Mouse (Mus musculus) liver, adult 2 months (tissue): ENCODE results near the gene Krtap4-6. TPM values are rescaled to one million over a fixed set of nuclear protein-coding genes. Genes with fewer than 3 reads are reported as not detected.

Source experiments
- DNase-seq: peaks from one replicate; pipeline ENCODE4 v3.0.0-alpha.2; 2011; ENCODE audit warnings: low read depth, low spot score; ENCODE audit errors: extremely low read depth
- H3K27ac ChIP-seq: fragments of 200-500 bp; replicated peaks from 2 replicates; pipeline ENCODE4 v1.5.1; 2012; ENCODE audit warnings: low read depth, mild to moderate bottlenecking, control low read depth, inconsistent platforms, low read length; ENCODE audit not compliant: insufficient read depth
- H3K27me3 ChIP-seq: fragments of 200-500 bp; 2 replicates; pipeline ENCODE4 v1.6.1; 2012; ENCODE audit warnings: mild to moderate bottlenecking, moderate library complexity, low read length, inconsistent platforms; ENCODE audit not compliant: control insufficient read depth, insufficient read depth
- H3K36me3 ChIP-seq: fragments of 200-500 bp; 2 replicates; pipeline ENCODE4 v1.6.1; 2012; ENCODE audit warnings: low read length, inconsistent platforms; ENCODE audit not compliant: control insufficient read depth, insufficient read depth
- H3K4me1 ChIP-seq: fragments of 200-500 bp; 2 replicates; pipeline ENCODE4 v1.6.1; 2011; ENCODE audit warnings: low read length; ENCODE audit not compliant: control insufficient read depth, insufficient read depth
- H3K4me3 ChIP-seq: fragments of 200-500 bp; 2 replicates; pipeline ENCODE4 v1.5.1; 2011; ENCODE audit warnings: low read depth, mild to moderate bottlenecking, control low read depth, low read length, moderate library complexity; ENCODE audit not compliant: insufficient read depth
- H3K79me2 ChIP-seq: fragments of 200-500 bp; 2 replicates; pipeline ENCODE4 v1.6.1; 2012; ENCODE audit warnings: inconsistent platforms, mild to moderate bottlenecking, low read length, moderate library complexity; ENCODE audit not compliant: control insufficient read depth, insufficient read depth
- H3K9ac ChIP-seq: fragments of 200-500 bp; 2 replicates; pipeline ENCODE4 v1.6.1; 2012; ENCODE audit warnings: low read depth, mild to moderate bottlenecking, control low read depth, inconsistent platforms, low read length
- CTCF ChIP-seq: fragments of 200-500 bp; IDR thresholded peaks from 2 replicates; pipeline ENCODE4 v1.5.1; 2011; ENCODE audit warnings: low read depth, low read length, control low read depth
- POLR2A ChIP-seq: fragments of 200-500 bp; IDR thresholded peaks from 2 replicates; pipeline ENCODE4 v1.6.1; 2011; ENCODE audit warnings: low read length, control low read depth; ENCODE audit not compliant: insufficient read depth; ENCODE audit errors: extremely low read depth
- WGBS: fragments of 180-500 bp; shearing (Covaris S2); methylation state at CpG from one replicate; pipeline ENCODE4 v1.1.7; 2018; 5-methylcytosine and 5-hydroxymethylcytosine counted together
- polyA plus RNA-seq: library from polyadenylated mRNA; depleted of rRNA; stranded (reverse); fragments of >200 nt; gene quantifications from 2 replicates; pipeline ENCODE4 v1.2.3, GENCODE M21; 2012; rRNA removed
- total RNA-seq: library from RNA; depleted of rRNA; stranded (reverse); fragments of >200 nt; gene quantifications from 2 replicates; pipeline ENCODE4 v1.2.3, GENCODE M21; 2014; rRNA removed

The Krtap4-6 gene
- total and polyA plus RNA-seq, 2 experiments: not detected

DNA sequence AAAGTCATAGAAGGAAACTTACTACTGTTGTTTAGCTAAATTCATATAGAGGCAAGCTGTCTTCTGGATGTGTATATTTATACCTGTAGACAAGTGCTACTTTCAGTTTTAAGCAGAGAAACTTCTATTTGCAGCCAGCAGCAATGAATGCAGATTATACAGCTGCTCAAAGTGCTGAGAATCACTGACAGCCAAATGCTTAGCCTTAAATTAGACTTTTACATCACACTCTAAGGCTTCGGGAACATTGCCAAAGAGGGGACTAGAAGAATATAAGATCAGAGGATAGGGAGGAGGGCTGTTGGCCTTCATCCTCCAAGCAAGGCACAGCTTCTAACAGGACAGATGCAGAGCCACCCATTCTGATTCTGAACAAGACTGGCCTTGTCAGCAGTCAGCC, 28.7 kb downstream of the Krtap4-6 start:
- Histone ChIP-seq H3K4me1 (no peaks in the 10 kb centered on the region), H3K27me3 (peaks cover 3% of the 10 kb centered on the region), H3K36me3 (no peaks in the 10 kb centered on the region), H3K4me3 (no peak overlapping the region), H3K9ac (no peak overlapping the region), H3K27ac (no peak overlapping the region), H3K79me2 (no peaks in the 10 kb centered on the region)
- TF ChIP-seq CTCF: no peak
- no peak for TF ChIP-seq POLR2A
- 80% methylated on average over 1 of the region's 1 CpGs for WGBS
- no peak for DNase-seq

DNA sequence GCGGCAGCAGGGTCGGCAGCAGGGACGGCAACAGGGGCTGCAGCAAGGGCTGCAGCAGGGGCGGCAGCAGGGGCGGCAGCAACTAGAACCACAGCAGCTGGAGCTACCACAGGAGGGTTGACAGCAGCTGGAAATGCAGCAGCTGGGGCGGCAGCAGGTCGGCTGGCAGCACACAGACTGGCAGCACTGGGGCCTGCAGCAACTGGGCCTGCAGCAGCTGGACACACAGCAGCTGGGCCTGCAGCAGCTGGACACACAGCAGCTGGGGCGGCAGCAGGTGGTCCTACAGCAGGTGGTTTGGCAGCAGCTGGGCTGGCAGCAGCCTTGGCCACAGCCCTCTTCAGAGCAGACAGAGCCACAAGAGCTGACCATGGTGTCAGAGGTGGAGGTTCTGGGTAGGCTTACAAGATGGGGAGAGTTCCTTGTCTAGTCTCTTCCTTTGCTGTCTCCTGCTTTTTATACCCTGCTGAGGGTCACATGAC, 31.1 kb downstream of the Krtap4-6 start, which contains the start of gene Krtap4-2:
Gene Krtap4-2 (minus strand): TSS at position 432 of the 482 bp plus-strand sequence.
- H3K4me3 ChIP-seq: no peak within 1 kb of the TSS
- peaks cover 6% of the 10 kb centered on the region for H3K27me3 ChIP-seq
- H3K79me2 ChIP-seq: no peaks in the 10 kb centered on the region
- no peaks in the 10 kb centered on the region for H3K36me3 ChIP-seq
- WGBS: 59% methylated on average over 8 of the region's 8 CpGs
- no peak for TF ChIP-seq CTCF
- TF ChIP-seq POLR2A: no peak
- H3K27ac ChIP-seq: no peak within 1 kb of the TSS
- no peak within 1 kb of the TSS for H3K9ac ChIP-seq
- no peak for DNase-seq
- H3K4me1 ChIP-seq: no peaks in the 10 kb centered on the region

DNA sequence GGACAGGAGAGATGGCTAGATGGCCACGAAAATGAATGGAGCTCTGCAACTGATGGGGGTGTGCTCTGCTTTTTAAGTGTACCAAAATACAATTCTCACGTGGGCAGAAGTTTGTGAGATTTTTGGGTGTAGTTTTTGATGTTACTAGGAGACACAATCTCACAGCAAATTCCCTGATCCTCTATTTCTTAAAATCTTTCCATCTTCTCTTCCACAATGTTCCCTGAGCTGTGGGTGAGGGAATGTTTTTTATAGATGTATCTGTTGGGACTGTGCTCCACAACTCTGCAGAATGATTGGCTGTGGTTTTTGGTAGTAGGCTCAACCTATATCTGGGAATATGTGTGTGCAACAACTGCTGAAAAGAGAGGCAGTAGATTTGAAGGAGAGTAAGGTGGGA, 32.5 kb downstream of the Krtap4-6 start:
- Histone ChIP-seq H3K36me3 (no peaks in the 10 kb centered on the region), H3K4me3 (no peak overlapping the region), H3K27ac (no peak overlapping the region), H3K9ac (no peak overlapping the region), H3K79me2 (no peaks in the 10 kb centered on the region), H3K27me3 (peaks cover 6% of the 10 kb centered on the region), H3K4me1 (no peaks in the 10 kb centered on the region)
- 58% methylated on average over 2 of the region's 2 CpGs for WGBS
- no peak for DNase-seq
- TF ChIP-seq POLR2A (no peak), CTCF (no peak)

DNA sequence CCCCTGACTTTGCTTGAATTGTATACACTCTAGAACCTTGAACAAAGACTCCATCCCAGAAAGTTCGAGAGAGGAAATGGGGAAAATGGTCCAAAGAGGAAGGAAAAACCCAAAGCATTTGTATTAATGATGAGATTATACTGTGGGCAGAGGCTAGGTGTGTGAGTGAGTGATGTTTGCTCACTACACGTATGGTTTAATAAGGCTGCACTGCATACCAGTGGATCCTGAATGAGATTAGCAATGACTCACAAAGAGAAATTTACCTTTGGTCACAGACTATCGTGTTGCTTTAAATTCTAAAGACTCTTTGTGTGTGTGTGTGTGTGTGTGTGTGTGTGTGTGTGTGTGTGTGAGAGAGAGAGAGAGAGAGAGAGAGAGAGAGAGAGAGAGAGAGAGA, 34.9 kb downstream of the Krtap4-6 start:
- H3K36me3 ChIP-seq: no peaks in the 10 kb centered on the region
- no peak overlapping the region for H3K4me3 ChIP-seq
- H3K79me2 ChIP-seq: no peaks in the 10 kb centered on the region
- peaks cover 8% of the 10 kb centered on the region for H3K27me3 ChIP-seq
- DNase-seq: no peak
- WGBS: 64% methylated on average over 3 of the region's 3 CpGs
- no peaks in the 10 kb centered on the region for H3K4me1 ChIP-seq
- no peak overlapping the region for H3K27ac ChIP-seq
- no peak overlapping the region for H3K9ac ChIP-seq
- TF ChIP-seq CTCF (no peak), POLR2A (no peak)

DNA sequence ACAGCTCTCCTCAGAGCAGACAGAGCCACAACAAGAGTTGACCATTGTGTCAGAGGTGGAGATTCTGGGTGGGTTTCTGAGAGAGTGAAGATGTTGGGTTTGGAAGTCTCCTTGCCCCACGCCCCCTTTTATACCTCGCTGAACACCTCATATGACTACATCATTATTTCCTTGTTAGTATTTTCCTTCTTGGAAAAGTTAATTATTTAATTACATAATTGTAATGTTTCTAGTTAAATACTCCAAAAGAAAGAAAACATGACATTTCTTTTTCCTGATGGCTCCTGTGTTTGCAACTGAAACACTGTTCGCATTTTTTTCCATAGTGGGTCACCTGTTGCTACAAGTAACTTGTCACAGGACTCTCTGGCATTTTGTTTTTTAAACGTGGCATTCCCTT, 37.6 kb downstream of the Krtap4-6 start, which contains the start of gene Krtap4-1:
Gene Krtap4-1 (minus strand): TSS at position 101 of the 400 bp plus-strand sequence.
- H3K79me2 ChIP-seq: no peaks in the 10 kb centered on the region
- TF ChIP-seq POLR2A (no peak), CTCF (no peak)
- H3K4me3 ChIP-seq: no peak within 1 kb of the TSS
- WGBS: 85% methylated on average over 4 of the region's 4 CpGs
- H3K9ac ChIP-seq: no peak within 1 kb of the TSS
- peaks cover 5% of the 10 kb centered on the region; the same call in 1 of the 2 replicates for H3K27me3 ChIP-seq
- no peak within 1 kb of the TSS for H3K27ac ChIP-seq
- H3K36me3 ChIP-seq: no peaks in the 10 kb centered on the region
- no peak for DNase-seq
- H3K4me1 ChIP-seq: no peaks in the 10 kb centered on the region

DNA sequence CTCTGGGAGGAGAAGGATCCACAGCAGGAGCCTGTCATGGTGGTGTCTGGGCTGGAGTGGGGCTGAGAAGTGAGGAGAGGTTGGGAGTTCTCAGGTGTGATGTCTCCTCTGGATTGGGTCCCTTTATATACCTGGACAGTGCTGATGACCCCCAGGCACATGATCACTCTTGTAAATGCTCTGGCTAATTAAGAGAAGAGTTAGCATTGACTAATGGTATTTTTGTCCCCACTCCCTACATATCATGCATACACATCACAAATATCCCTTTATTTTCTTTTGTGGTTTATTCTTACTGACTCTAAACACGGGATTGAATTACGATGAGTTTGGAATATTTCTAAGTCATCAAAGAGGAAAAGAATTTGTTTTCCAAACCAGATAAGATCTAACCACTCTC, 45.4 kb downstream of the Krtap4-6 start, which contains the start of gene Gm11562:
Gene Gm11562 (minus strand): TSS at position 101 of the 400 bp plus-strand sequence.
- Histone ChIP-seq H3K79me2 (no peaks in the 10 kb centered on the region), H3K36me3 (no peaks in the 10 kb centered on the region), H3K27me3 (no peaks in the 10 kb centered on the region), H3K4me1 (no peaks in the 10 kb centered on the region), H3K27ac (no peak within 1 kb of the TSS), H3K4me3 (no peak within 1 kb of the TSS), H3K9ac (no peak within 1 kb of the TSS)
- WGBS: 78% methylated on average over 2 of the region's 2 CpGs
- DNase-seq: no peak
- TF ChIP-seq POLR2A (no peak), CTCF (no peak)

Other genes starting within 250 kb of the Krtap4-6 start
Only the 30 nearest of the 40 such genes appear.
- gene Krt39, start 144.6 kb downstream of the Krtap4-6 start, total RNA-seq: not detected in 2 replicates
- not detected in 2 replicates for gene Krt39, start 144.6 kb downstream of the Krtap4-6 start, polyA plus RNA-seq
- gene Krt40, start 122.8 kb downstream of the Krtap4-6 start, total RNA-seq: not detected in 2 replicates
- gene Krt40, start 122.8 kb downstream of the Krtap4-6 start, polyA plus RNA-seq: not detected in 2 replicates
- gene Krtap3-3, start 115.1 kb downstream of the Krtap4-6 start, total RNA-seq: not detected in 2 replicates
- not detected in 2 replicates for gene Krtap3-3, start 115.1 kb downstream of the Krtap4-6 start, polyA plus RNA-seq
- not detected in 2 replicates for gene Krtap3-2, start 109.1 kb downstream of the Krtap4-6 start, total RNA-seq
- gene Krtap3-2, start 109.1 kb downstream of the Krtap4-6 start, polyA plus RNA-seq: not detected in 2 replicates
- gene Gm11939, start 106.5 kb downstream of the Krtap4-6 start, total RNA-seq: not detected in 2 replicates
- gene Gm11939, start 106.5 kb downstream of the Krtap4-6 start, polyA plus RNA-seq: not detected in 2 replicates
- not detected in 2 replicates for gene Krtap3-1, start 99.3 kb downstream of the Krtap4-6 start, total RNA-seq
- gene Krtap3-1, start 99.3 kb downstream of the Krtap4-6 start, polyA plus RNA-seq: not detected in 2 replicates
- not detected in 2 replicates for gene Krtap1-5, start 84.9 kb downstream of the Krtap4-6 start, total RNA-seq
- not detected in 2 replicates for gene Krtap1-5, start 84.9 kb downstream of the Krtap4-6 start, polyA plus RNA-seq
- gene Krtap1-4, start 82.3 kb downstream of the Krtap4-6 start, total RNA-seq: not detected in 2 replicates
- not detected in 2 replicates for gene Krtap1-4, start 82.3 kb downstream of the Krtap4-6 start, polyA plus RNA-seq
- gene Krtap1-3, start 74.6 kb downstream of the Krtap4-6 start, total RNA-seq: not detected in 2 replicates
- not detected in 2 replicates for gene Krtap1-3, start 74.6 kb downstream of the Krtap4-6 start, polyA plus RNA-seq
- not detected in 2 replicates for gene Krtap9-3, start 67.9 kb downstream of the Krtap4-6 start, total RNA-seq
- not detected in 2 replicates for gene Krtap9-3, start 67.9 kb downstream of the Krtap4-6 start, polyA plus RNA-seq
- gene Gm11938, start 62.7 kb downstream of the Krtap4-6 start, total RNA-seq: not detected in 2 replicates
- not detected in 2 replicates for gene Gm11938, start 62.7 kb downstream of the Krtap4-6 start, polyA plus RNA-seq
- gene Gm11937, start 55.8 kb downstream of the Krtap4-6 start, total RNA-seq: not detected in 2 replicates
- gene Gm11937, start 55.8 kb downstream of the Krtap4-6 start, polyA plus RNA-seq: not detected in 2 replicates
- gene Krtap2-4, start 51.1 kb downstream of the Krtap4-6 start, total RNA-seq: not detected in 2 replicates
- not detected in 2 replicates for gene Krtap2-4, start 51.1 kb downstream of the Krtap4-6 start, polyA plus RNA-seq
- gene Gm11562, start 45.5 kb downstream of the Krtap4-6 start, total RNA-seq: not detected in 2 replicates
- not detected in 2 replicates for gene Gm11562, start 45.5 kb downstream of the Krtap4-6 start, polyA plus RNA-seq
- gene Krtap4-1, start 37.7 kb downstream of the Krtap4-6 start, total RNA-seq: not detected in 2 replicates
- not detected in 2 replicates for gene Krtap4-1, start 37.7 kb downstream of the Krtap4-6 start, polyA plus RNA-seq
- not detected in 2 replicates for gene Krtap4-2, start 30.9 kb downstream of the Krtap4-6 start, total RNA-seq
- gene Krtap4-2, start 30.9 kb downstream of the Krtap4-6 start, polyA plus RNA-seq: not detected in 2 replicates
- not detected in 2 replicates for gene Krtap4-7, start 21.9 kb downstream of the Krtap4-6 start, total RNA-seq
- gene Krtap4-7, start 21.9 kb downstream of the Krtap4-6 start, polyA plus RNA-seq: not detected in 2 replicates
- not detected in 2 replicates for gene Gm11555, start 15.7 kb downstream of the Krtap4-6 start, total RNA-seq
- gene Gm11555, start 15.7 kb downstream of the Krtap4-6 start, polyA plus RNA-seq: not detected in 2 replicates
- not detected in 2 replicates for gene Gm11563, start 7.0 kb downstream of the Krtap4-6 start, total RNA-seq
- not detected in 2 replicates for gene Gm11563, start 7.0 kb downstream of the Krtap4-6 start, polyA plus RNA-seq
- gene Gm14190, start 24.8 kb upstream of the Krtap4-6 start, total RNA-seq: not detected in 2 replicates
- gene Gm14190, start 24.8 kb upstream of the Krtap4-6 start, polyA plus RNA-seq: not detected in 2 replicates
- not detected in 2 replicates for gene Gm14180, start 68.3 kb upstream of the Krtap4-6 start, total RNA-seq
- gene Gm14180, start 68.3 kb upstream of the Krtap4-6 start, polyA plus RNA-seq: not detected in 2 replicates
- gene Gm11595, start 107.0 kb upstream of the Krtap4-6 start, total RNA-seq: not detected in 2 replicates
- not detected in 2 replicates for gene Gm11595, start 107.0 kb upstream of the Krtap4-6 start, polyA plus RNA-seq
- not detected in 2 replicates for gene Krtap4-8, start 114.7 kb upstream of the Krtap4-6 start, total RNA-seq
- not detected in 2 replicates for gene Krtap4-8, start 114.7 kb upstream of the Krtap4-6 start, polyA plus RNA-seq
- not detected in 2 replicates for gene Krtap4-9, start 119.2 kb upstream of the Krtap4-6 start, total RNA-seq
- gene Krtap4-9, start 119.2 kb upstream of the Krtap4-6 start, polyA plus RNA-seq: not detected in 2 replicates
- gene Gm11596, start 127.5 kb upstream of the Krtap4-6 start, total RNA-seq: not detected in 2 replicates
- not detected in 2 replicates for gene Gm11596, start 127.5 kb upstream of the Krtap4-6 start, polyA plus RNA-seq
- not detected in 2 replicates for gene Gm11569, start 133.0 kb upstream of the Krtap4-6 start, total RNA-seq
- not detected in 2 replicates for gene Gm11569, start 133.0 kb upstream of the Krtap4-6 start, polyA plus RNA-seq
- not detected in 2 replicates for gene Gm11554, start 138.5 kb upstream of the Krtap4-6 start, total RNA-seq
- gene Gm11554, start 138.5 kb upstream of the Krtap4-6 start, polyA plus RNA-seq: not detected in 2 replicates
- gene Krtap4-13, start 143.9 kb upstream of the Krtap4-6 start, total RNA-seq: not detected in 2 replicates
- gene Krtap4-13, start 143.9 kb upstream of the Krtap4-6 start, polyA plus RNA-seq: not detected in 2 replicates
- gene Gm11564, start 149.7 kb upstream of the Krtap4-6 start, total RNA-seq: not detected in 2 replicates
- not detected in 2 replicates for gene Gm11564, start 149.7 kb upstream of the Krtap4-6 start, polyA plus RNA-seq
- gene 2300003K06Rik, start 172.1 kb upstream of the Krtap4-6 start, total RNA-seq: not detected in 2 replicates
- not detected in 2 replicates for gene 2300003K06Rik, start 172.1 kb upstream of the Krtap4-6 start, polyA plus RNA-seq